Mouse (Mus musculus) adrenal gland, postnatal 36 days (tissue): ENCODE measurements at regions not wholly inside any gene's neighbourhood (a gene's known extent, or its start where the extent isn't known, plus 50 kb on each side); places are given as distances from the start of the nearest gene placed in this dataset.
A peak's percentile ranks its signal among the peaks of the same experiment; 100 is the strongest.

Source experiments
- DNase-seq, 2 experiments: peaks; one replicate each; pipeline ENCODE4 v3.0.0; 2021; ENCODE audit warnings: mixed read lengths in 1 of 2

DNA sequence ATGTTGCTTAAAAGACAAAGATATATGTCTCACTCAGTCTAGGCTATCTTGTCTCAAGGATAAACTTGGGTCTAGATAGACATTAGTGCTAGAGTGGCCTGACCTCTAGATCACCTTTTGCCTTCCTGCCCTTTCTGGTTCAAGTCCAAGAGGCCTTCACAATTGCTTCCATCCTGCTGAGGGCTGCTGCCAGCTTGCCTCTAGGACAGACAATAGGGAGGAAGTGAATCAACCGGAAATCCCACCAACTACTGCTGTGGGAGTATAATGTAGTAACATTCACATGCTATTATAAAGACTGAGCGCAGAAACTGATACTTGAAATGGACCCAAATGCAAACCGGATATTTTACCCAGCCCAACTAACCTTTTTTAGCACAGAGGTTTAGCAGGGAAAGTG is 239.4 kb upstream of the Epha4 start:
- DNase-seq: no peak

DNA sequence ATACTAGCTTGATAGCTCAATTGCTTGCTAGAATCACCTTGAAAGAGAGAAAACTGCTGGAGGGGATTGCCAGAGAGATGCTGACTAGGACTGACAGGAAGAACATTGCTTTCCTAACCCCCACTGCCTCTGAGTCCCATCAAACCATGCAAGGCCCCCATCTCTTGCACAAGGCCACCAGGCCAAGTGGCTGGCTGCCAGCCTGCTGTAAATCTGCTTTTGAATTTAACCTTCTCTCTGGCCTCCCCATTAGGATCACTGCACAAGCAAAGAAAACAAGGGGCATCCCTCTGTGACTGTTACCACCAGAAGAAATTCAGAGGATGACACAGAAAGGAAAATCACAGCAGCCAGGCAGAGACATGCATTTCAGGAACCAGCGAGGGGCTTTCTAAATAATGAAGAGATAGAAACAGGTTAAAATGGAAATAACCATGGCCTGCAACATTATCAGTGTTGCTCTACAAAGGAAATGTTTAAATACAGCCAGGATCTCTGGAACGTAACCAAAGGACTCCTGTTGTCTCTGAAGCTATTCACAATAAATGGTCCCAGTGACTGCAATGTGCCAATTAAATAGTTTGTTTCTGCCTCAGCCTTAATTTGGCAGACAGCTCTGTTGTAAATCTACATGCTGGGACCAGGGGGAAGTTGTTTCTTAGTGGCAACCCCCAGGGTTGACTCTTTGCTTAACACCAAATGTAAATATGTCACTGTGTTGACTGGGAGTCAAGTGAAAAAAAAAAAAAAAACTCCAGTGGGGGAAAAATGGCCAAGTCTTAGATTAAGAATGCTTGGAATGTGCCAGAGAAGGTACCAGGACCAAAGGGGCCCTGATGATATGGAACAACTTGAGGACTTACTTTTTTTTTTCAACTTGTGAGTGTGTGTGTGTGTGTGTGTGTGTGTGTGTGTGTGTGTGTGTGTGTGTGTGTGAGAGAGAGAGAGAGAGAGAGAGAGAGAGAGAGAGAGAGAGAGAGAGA is 233.9 kb upstream of the Epha4 start:
- DNase-seq: peak; percentile 43 to 44

DNA sequence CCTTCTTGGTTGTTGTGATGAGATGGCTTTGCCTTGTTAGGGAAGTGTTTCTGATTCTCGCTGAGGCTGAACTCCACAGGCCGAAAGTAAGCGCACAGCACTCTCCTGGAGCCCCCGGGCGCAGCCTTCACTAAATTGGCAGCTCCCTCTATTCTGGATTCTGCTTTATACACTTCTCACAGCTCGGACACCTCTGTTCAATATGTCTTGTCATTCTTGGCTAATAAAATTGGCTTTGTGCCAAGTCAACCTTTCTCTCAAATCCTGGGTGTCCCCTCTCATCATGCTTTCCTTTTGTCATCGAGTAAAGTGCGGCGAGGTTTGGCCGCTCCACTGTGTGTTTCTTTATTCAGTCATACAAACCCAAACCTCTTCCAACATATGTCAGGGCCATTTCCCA is 217.2 kb upstream of the Epha4 start:
- no peak for DNase-seq

DNA sequence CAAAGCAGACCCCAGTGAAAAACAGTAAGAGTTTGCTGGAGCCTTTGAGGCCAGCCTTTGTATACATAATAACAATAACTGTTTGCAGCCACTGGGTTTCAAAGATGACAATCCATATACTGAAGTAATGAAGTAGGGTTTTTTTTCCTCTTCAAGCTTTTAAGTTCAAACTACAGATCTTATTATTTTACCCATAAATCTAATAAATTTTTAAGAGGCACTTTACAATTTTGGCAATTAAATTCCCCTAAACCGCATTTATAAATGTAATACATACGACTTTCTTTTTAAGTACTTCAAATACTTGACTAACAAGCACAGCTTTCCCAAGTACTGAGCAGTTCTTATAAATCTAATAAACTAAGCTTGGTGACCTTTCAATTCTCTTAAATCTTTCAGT is 212.7 kb upstream of the Epha4 start:
- DNase-seq: no peak

DNA sequence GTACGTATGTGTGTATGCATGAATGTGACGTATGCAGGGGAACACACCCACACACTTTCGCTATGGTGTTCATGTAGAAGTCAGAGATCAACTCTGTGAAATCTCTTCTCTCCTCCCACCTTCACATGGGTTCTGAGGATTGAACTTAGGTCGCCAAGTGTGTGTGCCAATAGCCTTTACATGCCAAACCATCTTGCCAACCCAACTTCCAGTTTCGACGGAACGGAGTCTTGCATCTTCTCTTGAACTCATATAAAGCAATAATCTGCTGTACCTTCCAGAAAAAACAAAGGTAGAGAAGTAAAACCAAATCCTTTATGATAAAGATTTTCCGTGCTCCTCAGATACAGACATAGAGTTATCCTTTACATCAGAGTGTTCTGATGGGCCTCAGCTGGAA is 208.4 kb upstream of the Epha4 start:
- no peak for DNase-seq

DNA sequence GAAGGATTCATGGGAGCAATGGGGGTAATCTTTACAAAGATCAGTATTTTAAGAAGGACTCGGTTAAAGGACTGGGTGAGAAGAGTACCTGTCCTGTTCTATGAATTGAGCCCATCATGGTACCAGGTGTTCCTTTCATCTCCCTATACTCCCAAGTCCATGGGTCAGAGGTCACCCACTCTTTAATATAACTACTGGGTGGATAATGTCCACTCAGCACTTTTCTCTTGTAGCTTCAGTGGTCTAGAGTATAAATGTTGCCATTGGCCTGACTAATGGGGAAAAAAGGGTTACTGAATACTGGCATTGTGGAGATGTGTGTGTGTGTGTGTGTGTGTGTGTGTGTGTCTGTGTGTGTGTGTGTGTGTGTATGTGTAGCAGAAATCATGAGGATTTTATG is 206.0 kb upstream of the Epha4 start:
- DNase-seq: no peak

DNA sequence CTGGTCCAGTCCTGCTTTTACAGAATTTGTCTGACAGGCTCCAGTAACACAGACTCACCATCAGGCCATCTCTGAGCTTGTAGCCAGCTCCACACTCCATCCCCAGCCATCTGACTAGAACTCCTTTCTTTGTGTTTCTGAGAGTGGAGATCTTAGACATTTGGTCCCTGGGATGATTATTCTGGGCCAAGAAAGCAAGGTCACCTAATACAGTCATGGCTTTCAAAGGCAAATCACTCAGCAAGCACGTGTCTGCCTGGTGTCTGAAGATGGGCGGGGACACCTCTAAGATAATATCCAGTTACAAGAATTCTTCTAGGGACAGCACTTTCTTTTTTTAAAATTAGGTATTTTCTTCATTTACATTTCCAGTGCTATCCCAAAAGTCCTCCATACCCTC is 198.1 kb upstream of the Epha4 start:
- DNase-seq: no peak

DNA sequence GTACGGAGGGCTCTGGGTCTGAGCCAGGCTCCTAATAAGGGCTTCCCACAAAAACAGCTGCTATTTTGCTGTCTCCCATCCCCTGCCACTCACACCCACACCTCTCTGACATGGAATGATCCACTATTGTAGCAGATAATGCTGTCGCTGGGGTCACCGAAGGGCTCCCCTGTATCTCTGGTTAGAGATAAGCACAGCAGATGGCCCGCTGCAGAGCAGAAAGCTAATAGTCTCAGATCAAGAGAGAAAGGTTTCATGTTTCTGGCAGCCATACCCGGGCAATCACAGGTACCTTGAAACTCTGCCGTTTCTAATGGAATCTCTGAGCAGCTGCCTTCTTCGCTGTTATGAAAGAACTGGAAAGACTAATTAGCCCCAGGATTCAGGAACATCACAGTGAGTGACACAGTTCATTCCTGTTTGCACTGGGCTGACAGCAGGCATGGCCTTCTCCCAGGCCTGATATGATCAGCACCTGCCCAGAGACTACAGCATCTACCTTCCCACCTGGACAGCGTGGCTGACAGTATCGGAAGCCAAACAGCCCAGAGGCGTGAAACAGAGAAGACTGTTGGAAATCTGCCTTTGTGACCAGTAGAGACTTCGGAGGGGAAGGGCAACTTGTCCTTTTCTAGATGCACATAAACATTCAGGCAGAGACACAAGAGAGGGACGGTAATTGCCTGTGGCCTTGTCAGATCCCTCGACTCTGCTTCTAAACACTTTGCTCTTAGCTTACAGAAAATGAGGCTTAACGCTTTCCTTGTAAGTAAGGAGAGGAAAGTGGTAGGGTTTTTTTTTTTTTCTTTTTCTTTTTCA is 193.5 kb upstream of the Epha4 start:
- no peak for DNase-seq

DNA sequence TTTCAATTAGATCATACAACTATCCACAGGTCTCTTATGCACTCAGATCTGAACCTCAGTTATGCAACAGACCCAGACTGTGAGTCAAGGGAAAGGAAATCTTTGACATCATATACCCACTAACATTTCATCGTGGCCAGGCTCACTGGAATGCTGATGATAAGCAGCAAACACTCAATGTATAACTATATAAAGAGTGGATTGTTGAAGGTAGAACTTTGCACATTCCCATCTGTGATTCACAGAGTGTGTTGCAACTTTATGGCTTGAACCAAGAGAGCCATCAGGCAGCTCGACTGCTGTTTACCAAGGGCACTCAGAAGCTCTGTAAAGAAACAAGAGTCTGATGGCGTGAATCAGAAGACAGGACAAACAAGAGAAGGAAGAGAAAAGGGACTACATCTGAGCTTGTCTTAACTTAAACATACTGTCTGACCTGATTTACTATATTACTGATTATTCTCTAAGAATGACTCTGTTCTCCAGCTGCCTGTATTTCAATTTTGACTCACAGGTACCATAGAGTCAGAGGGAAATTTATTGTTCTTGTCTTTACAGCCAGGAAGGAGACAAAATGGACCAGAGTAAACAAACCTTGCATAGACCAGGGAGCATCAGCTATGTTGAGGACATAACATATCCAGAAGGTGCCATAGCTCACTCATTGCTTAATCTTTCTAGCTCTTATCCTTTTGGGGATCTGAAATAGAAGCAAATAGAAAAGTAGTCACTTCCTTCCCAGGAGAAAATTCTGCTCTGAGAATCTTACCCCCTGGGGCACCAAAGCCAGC is 180.5 kb upstream of the Epha4 start:
- DNase-seq: no peak

DNA sequence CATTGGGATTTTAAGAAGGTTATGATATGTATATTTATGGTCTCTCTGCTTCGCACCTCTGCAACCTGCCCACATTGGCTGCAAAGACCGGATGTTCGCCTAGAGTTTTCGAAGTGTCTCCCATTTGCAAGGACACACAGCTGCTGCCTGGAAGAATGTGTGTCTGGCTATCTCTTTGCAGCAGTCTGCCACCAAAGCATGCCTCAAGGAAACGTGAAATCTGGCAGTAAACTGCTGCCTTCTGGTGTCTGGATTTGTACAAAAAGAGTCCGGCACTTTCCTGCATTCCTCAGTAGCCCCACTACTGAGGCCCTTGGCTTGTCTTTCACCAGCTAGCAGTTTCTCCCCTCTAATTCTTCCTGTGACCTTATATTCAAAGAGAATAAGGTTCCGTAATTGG is 148.5 kb upstream of the Epha4 start:
- DNase-seq: no peak

DNA sequence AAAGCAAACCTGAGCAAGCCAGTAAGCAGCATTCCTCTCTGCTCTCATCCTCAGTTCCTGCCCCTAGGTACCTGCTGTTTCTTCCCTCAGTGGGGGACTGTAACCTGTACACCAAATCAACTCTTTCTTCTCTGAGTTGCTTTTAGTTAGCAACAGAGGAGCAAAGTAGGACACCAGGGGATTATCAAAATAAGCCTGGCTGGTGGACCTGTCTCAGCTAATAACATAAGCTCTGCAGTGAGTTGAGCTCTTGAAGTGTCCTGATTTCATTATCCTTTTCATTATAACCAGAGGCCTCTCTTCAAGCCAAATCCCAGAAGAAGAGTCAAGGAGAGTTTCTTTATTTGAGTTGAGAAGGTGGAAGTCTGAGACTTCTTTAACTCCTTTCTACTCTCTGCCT is 145.5 kb upstream of the Epha4 start:
- DNase-seq: no peak

DNA sequence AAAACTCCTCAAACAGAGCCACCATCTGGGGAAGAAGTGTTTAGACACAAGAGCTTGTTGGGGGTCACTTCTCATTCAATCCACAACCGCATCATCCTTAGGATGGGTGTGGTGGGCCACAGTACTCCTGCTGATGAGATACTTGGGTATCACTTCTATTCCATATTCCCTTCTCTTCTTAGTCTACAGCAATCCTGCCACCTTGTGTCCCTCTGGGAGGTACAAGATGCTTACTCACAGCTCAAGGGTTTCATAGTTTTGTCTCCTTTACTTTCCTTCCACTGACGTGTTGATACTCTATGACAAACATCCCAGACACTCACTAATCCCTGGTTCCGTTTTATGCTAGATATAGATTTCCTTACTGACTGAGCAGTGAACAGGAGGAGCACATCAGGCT is 122.1 kb upstream of the Epha4 start:
- DNase-seq: no peak

DNA sequence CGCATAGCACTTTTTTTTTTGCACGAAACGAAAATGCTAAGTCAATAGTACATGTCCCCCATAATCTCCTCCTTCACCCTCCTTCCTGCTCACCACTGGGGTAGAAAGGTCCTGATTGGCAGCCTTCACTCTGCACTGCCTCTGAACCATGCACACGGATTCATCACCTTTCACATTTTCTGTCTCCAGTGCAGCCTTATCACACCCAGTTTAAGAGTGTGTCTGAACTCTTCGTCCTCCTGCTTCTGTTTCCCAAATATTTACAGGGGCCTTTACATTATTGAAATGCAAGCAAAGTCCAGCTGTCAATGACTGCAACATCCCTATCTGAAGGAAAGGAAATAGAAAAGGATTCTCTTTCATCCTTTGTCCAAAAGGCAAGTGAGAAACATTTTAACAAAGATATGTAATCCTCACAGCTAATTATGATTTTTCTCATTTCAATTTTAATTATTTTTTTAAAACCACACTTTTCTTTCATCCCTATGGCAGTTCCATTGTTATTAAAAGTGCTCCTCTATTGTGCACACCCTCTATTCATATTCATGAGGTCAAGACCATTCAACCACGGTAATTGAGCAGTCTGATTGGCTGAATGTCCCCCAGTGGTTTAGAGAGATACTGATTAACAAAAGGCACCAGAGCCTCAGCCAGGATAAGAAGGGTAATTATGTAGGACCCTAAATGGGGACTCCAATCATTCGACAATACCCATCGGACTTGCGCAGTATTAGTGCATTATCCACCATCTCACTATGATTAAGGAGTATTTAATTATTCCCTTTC is 114.8 kb upstream of the Epha4 start:
- no peak for DNase-seq

DNA sequence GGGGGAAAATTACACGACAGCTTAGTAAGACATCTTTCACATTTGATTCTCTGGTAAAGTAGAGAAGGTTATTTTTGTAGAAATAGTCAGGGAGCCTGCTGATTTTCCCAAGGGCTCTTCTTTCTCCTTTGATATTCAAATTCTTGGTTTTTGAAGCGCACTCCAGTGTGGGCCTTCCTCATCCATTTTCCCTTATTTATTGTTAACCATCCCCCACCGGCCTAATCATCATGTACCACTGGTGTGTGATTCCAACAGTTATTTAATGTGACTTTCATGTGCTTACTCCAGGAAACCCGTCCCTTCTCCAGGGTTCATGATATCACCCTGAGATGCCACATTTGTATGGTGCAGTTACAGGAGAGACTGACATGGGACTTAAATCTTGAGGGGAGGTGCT is 114.0 kb upstream of the Epha4 start:
- DNase-seq: no peak

DNA sequence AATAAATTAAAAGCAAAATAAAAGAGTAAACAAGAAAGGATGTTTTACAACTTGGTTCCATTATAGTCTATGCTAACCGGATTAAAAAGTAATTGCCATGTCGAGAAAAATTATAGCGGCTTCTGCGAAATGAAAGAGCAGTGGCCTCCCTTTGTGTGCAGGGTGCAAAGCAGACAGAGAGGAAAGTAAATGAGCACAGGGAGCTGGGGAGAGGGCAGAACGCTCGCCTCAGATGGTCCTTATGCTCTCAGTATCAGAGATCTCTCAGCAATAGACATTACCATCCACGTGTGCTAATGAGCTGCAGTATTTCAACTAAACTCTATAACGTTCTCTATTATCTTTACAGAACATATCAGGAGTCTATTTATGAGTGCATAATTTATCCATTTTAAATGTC is 102.6 kb upstream of the Epha4 start:
- DNase-seq: no peak

DNA sequence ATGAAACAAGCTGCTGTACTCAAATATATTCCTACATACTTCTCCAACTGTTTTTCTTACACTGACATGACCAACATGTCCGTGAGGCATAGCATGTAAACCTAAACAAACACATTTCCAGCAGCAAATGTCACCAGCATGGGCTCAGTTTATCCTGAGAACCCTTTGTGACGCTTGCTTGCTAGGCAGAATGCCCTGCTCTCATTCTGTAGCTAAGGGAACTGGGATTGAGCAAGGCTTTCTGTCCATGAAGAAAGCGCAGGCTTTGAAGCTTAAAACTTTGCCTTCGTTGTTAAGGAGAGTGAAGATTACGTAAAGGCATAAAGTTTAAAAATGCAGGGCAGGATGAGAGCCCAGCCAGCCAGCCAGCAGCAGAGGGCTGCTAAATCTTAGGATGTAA is 85.6 kb upstream of the Epha4 start:
- no peak for DNase-seq

DNA sequence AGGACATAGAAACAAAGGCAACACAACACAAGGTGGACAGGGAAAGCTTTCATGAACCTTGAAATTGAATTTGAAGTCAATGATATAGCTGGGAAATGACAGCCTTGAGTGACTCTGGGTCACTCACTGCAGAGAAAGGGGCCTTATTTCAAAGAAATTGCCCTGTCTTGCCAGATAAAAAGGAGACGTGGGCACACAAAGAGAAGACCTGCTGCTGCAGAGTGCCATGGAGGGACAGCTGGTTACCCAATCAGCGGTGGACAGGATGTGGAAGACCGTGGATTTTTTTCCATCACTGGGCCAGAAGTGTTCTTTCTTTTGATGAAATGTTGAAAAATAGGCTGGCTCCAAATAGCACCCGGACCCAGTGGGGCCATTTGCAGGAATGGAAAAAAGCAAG is 77.8 kb upstream of the Epha4 start:
- no peak for DNase-seq

DNA sequence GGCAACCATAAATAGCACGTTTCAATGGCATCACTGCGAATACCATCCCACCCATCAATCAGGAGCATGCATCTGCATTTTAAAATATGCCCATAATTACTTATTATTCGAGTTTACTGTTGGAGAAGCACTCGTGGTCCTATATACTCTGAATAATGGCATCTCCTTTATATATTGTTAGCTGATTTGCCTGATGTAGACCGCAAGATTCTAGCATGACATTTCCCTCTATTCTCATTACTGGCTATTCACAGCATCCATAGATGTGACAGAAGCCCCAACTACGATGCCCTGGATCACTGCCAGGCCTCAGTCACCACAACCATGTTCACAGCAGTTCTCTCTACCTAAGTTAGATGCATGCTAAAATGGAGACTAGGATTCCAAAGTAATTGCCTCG is 77.4 kb upstream of the Epha4 start:
- no peak for DNase-seq

DNA sequence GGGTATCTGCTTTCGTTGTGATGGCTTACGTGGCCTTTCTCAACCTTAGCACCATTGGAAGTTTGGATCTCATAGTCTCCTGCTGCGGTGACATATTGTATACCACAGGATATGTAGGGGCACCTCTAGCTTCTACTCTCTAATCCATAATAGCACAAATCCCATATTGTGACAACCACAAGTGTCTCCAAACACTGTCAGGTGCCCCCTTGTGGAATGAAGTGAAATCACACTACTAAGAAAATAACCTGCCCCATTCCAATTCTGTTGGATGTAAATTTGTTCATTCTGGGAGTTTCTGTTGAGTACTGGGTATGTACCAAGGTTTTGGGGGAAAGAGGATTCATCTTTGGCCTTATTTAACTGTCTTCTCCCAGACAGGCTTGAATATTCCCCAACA is 74.5 kb upstream of the Epha4 start:
- no peak for DNase-seq

DNA sequence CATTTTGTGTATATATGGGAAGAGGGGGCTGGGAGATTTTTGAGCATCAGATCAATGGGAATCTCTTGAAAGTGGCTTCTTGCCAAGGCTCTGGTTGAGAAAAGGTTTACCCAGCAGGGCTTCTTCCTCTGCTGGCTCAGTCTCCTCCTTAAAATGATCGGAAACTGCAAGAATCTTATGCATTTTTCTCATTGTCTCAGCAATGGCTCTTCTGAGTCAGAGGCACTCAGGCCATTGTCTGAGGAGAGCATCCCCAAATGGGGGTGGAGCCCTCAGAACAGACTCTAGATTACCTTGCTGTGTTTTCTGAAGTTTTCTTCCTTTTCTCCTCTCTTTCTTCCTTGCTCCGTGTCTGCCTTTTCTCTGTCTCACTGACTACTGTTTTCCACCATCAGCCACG is 70.6 kb upstream of the Epha4 start:
- no peak for DNase-seq

DNA sequence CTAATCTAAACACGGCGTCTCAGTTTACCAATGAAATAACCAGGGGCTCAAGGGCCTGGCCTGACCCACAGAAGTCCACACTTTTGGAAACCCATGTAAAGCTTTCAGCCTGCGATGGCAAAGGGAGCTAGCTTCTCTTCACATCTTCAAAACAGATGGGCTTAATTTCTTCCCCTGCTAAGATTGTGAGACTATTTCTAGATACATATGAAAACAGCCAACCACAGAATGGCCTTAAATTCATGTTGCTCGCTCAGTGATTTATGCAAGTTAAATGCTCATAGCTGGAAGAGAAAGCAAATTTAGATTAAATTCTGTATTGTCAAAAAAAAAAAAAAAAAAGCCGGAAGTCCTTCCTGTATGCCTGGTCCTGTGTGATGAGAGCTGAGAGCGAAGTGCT is 53.2 kb upstream of the Epha4 start:
- no peak for DNase-seq

DNA sequence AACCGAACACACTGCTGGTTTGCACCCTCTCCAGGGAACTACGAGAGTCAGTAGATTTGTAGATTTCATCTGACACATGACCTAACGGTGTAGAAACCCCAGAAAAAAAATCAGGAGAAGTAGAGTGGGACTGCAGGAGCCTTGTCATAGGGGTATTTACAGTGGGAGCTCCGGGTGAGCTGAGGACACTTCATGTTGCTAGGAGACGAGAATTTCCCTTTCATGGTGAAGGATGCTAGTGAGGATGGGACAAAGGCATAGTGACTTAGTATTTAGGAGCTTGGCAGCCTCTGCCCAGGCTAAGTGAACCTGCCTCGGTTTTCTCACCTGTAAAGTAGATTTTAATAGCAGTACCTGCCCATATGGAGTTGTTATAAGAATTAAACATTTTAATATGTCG is 52.8 kb upstream of the Epha4 start:
- DNase-seq: no peak
